Mouse (Mus musculus) heart, embryonic 11.5 days (tissue): ENCODE results near the gene Car6. TPM values are rescaled to one million over a fixed set of nuclear protein-coding genes. Genes with fewer than 3 reads are reported as not detected.

ENCODE experiments used
- ATAC-seq: fragments of 200-750 bp; cut with Nextera tagmentation; replicated peaks from 2 replicates; pipeline ENCODE4 v1.8.0; 2017; ENCODE audit warnings: moderate library complexity; ENCODE audit not compliant: insufficient number of reproducible peaks, low FRiP score, low TSS enrichment
- H3K27ac ChIP-seq: fragments of 300-500 bp; sonication (generic); 2 replicates; pipeline ENCODE4 v1.5.1; 2014; ENCODE audit warnings: mild to moderate bottlenecking, low read depth, low read length
- H3K27me3 ChIP-seq: fragments of 300-500 bp; sonication (generic); 2 replicates; pipeline ENCODE4 v1.6.1; 2014; ENCODE audit warnings: mild to moderate bottlenecking, low read length, mixed read lengths; ENCODE audit not compliant: control insufficient read depth, insufficient read depth
- H3K36me3 ChIP-seq: fragments of 300-500 bp; sonication (generic); 2 replicates; pipeline ENCODE4 v1.6.1; 2014; ENCODE audit warnings: mild to moderate bottlenecking, low read length, moderate library complexity, mixed read lengths; ENCODE audit not compliant: control insufficient read depth, insufficient read depth
- H3K4me1 ChIP-seq: fragments of 300-500 bp; sonication (generic); 2 replicates; pipeline ENCODE4 v1.6.1; 2014; ENCODE audit warnings: low read length; ENCODE audit not compliant: control insufficient read depth, insufficient read depth
- H3K4me2 ChIP-seq: fragments of 300-500 bp; sonication (generic); 2 replicates; pipeline ENCODE4 v1.6.1; 2014; ENCODE audit warnings: mild to moderate bottlenecking, moderate library complexity
- H3K4me3 ChIP-seq: fragments of 300-500 bp; sonication (generic); 2 replicates; pipeline ENCODE4 v1.5.1; 2014; ENCODE audit warnings: low read depth, low read length
- H3K9ac ChIP-seq: fragments of 300-500 bp; sonication (generic); 2 replicates; pipeline ENCODE4 v1.6.1; 2014; ENCODE audit warnings: mild to moderate bottlenecking, low read depth, low read length, moderate library complexity
- H3K9me3 ChIP-seq: fragments of 300-500 bp; sonication (generic); replicated peaks from 2 replicates; pipeline ENCODE4 v1.6.1; 2016; ENCODE audit warnings: low read length; ENCODE audit not compliant: control insufficient read depth
- WGBS: fragments of 180-500 bp; shearing (Covaris S2); extraction: QIAGEN DNeasy Blood & Tissue Kit; methylation state at CpG from one replicate; pipeline ENCODE4 v1.1.7; 2014; ENCODE audit not compliant: insufficient replicate concordance; 5-methylcytosine and 5-hydroxymethylcytosine counted together
- polyA plus RNA-seq: library from polyadenylated mRNA; unstranded; fragments of >200 nt; fragmentation: Nextera tagmentation; extraction: Ambion mirVana; gene quantifications from 2 replicates; pipeline ENCODE4 v1.2.1, GENCODE M21; 2014

The Car6 gene
- polyA plus RNA-seq, 1 experiment from 2014 or later: not detected

- WGBS: 45% methylated on average over 8 of the region's 8 CpGs
- Histone ChIP-seq H3K27ac (peak overlapping the region; percentile 24), H3K9ac (peak overlapping the region; percentile 35; the same call in 1 of the 2 replicates), H3K27me3 (no peaks in the 10 kb centered on the region), H3K4me3 (no peak overlapping the region), H3K36me3 (peaks cover 4% of the 10 kb centered on the region; the same call in 1 of the 2 replicates), H3K4me2 (no peak overlapping the region), H3K9me3 (no peaks in the 10 kb centered on the region), H3K4me1 (peaks cover 37% of the 10 kb centered on the region)
- no peak for ATAC-seq
These were observed 33.6 kb upstream of the Car6 start for GRCm38 (mm10) chr4:150234599-150235327.

GRCm38 (mm10) chr4:150231871-150232270, 30.7 kb upstream of the Car6 start:
- ATAC-seq: no peak
- no peaks in the 10 kb centered on the region for H3K9me3 ChIP-seq
- H3K27ac ChIP-seq: peak overlapping the region; percentile 16; the same call in 1 of the 2 replicates
- no peak overlapping the region for H3K4me2 ChIP-seq
- H3K27me3 ChIP-seq: no peaks in the 10 kb centered on the region
- no peak overlapping the region for H3K9ac ChIP-seq
- H3K4me1 ChIP-seq: peaks cover 33% of the 10 kb centered on the region
- no peaks in the 10 kb centered on the region for H3K36me3 ChIP-seq
- 35% methylated on average over 8 of the region's 8 CpGs for WGBS
- H3K4me3 ChIP-seq: no peak overlapping the region

- ATAC-seq: no peak
- no peaks in the 10 kb centered on the region for H3K9me3 ChIP-seq
- peak overlapping the region; percentile 1 for H3K4me2 ChIP-seq
- peak overlapping the region; percentile 70 for H3K27ac ChIP-seq
- H3K4me3 ChIP-seq: no peak overlapping the region
- peaks cover 33% of the 10 kb centered on the region for H3K4me1 ChIP-seq
- 7% methylated on average over 21 of the region's 21 CpGs for WGBS
- no peaks in the 10 kb centered on the region for H3K36me3 ChIP-seq
- no peaks in the 10 kb centered on the region for H3K27me3 ChIP-seq
- H3K9ac ChIP-seq: peak overlapping the region; percentile 48
These were observed 29.6 kb upstream of the Car6 start for GRCm38 (mm10) chr4:150230460-150231407.

- Histone ChIP-seq H3K27ac (peak overlapping the region; percentile 70; the same call in 1 of the 2 replicates), H3K4me1 (peaks cover 29% of the 10 kb centered on the region), H3K4me3 (no peak overlapping the region), H3K27me3 (no peaks in the 10 kb centered on the region), H3K4me2 (no peak overlapping the region), H3K9me3 (no peaks in the 10 kb centered on the region), H3K9ac (no peak overlapping the region), H3K36me3 (no peaks in the 10 kb centered on the region)
- 28% methylated on average over 10 of the region's 15 CpGs for WGBS
- ATAC-seq: no peak
These were observed 28.7 kb upstream of the Car6 start for GRCm38 (mm10) chr4:150229747-150230390.

- 37% methylated on average over 7 of the region's 7 CpGs for WGBS
- no peaks in the 10 kb centered on the region for H3K9me3 ChIP-seq
- H3K4me2 ChIP-seq: no peak overlapping the region
- no peaks in the 10 kb centered on the region for H3K36me3 ChIP-seq
- H3K4me3 ChIP-seq: no peak overlapping the region
- H3K4me1 ChIP-seq: peaks cover 24% of the 10 kb centered on the region
- no peak overlapping the region for H3K27ac ChIP-seq
- no peaks in the 10 kb centered on the region for H3K27me3 ChIP-seq
- H3K9ac ChIP-seq: no peak overlapping the region
- no peak for ATAC-seq
These were observed 27.6 kb upstream of the Car6 start for GRCm38 (mm10) chr4:150228581-150229348.

- Histone ChIP-seq H3K4me1 (peaks cover 23% of the 10 kb centered on the region), H3K9me3 (no peaks in the 10 kb centered on the region), H3K36me3 (no peaks in the 10 kb centered on the region), H3K27me3 (no peaks in the 10 kb centered on the region), H3K4me2 (no peak overlapping the region), H3K9ac (no peak overlapping the region), H3K4me3 (no peak overlapping the region), H3K27ac (no peak overlapping the region)
- no peak for ATAC-seq
- WGBS: 64% methylated on average over 7 of the region's 7 CpGs
These were observed 25.9 kb upstream of the Car6 start for GRCm38 (mm10) chr4:150226818-150227688.

GRCm38 (mm10) chr4:150225700-150226099, 24.6 kb upstream of the Car6 start:
- Histone ChIP-seq H3K4me3 (no peak overlapping the region), H3K27ac (no peak overlapping the region), H3K4me1 (peaks cover 10% of the 10 kb centered on the region), H3K9me3 (no peaks in the 10 kb centered on the region), H3K9ac (no peak overlapping the region), H3K4me2 (no peak overlapping the region), H3K27me3 (no peaks in the 10 kb centered on the region), H3K36me3 (no peaks in the 10 kb centered on the region)
- 91% methylated on average over 1 of the region's 1 CpGs for WGBS
- ATAC-seq: no peak
